Mouse (Mus musculus) neural tube, embryonic 15.5 days (tissue): Measurements from ENCODE around the gene Col18a1. TPM values are rescaled to one million over a fixed set of nuclear protein-coding genes. Genes with fewer than 3 reads are reported as not detected.

Experiments used
- ATAC-seq: fragments of 200-750 bp; cut with Nextera tagmentation; 2 replicates; pipeline ENCODE4 v1.8.0; 2017; ENCODE audit warnings: mild to moderate bottlenecking, moderate TSS enrichment, moderate library complexity; ENCODE audit not compliant: low FRiP score
- H3K27ac ChIP-seq: fragments of 300-500 bp; sonication (generic); replicated peaks from 2 replicates; pipeline ENCODE4 v1.5.1; 2015; ENCODE audit warnings: mild to moderate bottlenecking, inconsistent platforms
- H3K27me3 ChIP-seq: fragments of 300-500 bp; sonication (generic); replicated peaks from 2 replicates; pipeline ENCODE4 v1.6.1; 2015; ENCODE audit warnings: inconsistent platforms
- H3K36me3 ChIP-seq: fragments of 300-500 bp; sonication (generic); 2 replicates; pipeline ENCODE4 v1.6.1; 2015; ENCODE audit warnings: inconsistent platforms
- H3K4me1 ChIP-seq: fragments of 300-500 bp; sonication (generic); 2 replicates; pipeline ENCODE4 v1.6.1; 2015; ENCODE audit warnings: inconsistent platforms
- H3K4me2 ChIP-seq: fragments of 300-500 bp; sonication (generic); 2 replicates; pipeline ENCODE4 v1.6.1; 2015; ENCODE audit warnings: inconsistent platforms, mild to moderate bottlenecking, moderate library complexity
- H3K4me3 ChIP-seq: fragments of 300-500 bp; sonication (generic); replicated peaks from 2 replicates; pipeline ENCODE4 v1.5.1; 2015; ENCODE audit warnings: mild to moderate bottlenecking, inconsistent platforms
- H3K9ac ChIP-seq: fragments of 300-500 bp; sonication (generic); replicated peaks from 2 replicates; pipeline ENCODE4 v1.6.1; 2015; ENCODE audit warnings: mild to moderate bottlenecking, inconsistent platforms
- H3K9me3 ChIP-seq: fragments of 300-500 bp; sonication (generic); replicated peaks from 2 replicates; pipeline ENCODE4 v1.6.1; 2016; ENCODE audit warnings: inconsistent platforms
- WGBS: fragments of 180-500 bp; shearing (Covaris S2); methylation state at CpG from one replicate; pipeline ENCODE4 v1.1.7; 2015; ENCODE audit warnings: mixed read lengths; 5-methylcytosine and 5-hydroxymethylcytosine counted together
- polyA plus RNA-seq: library from polyadenylated mRNA; unstranded; fragments of >200 nt; fragmentation: Nextera tagmentation; extraction: Ambion mirVana; gene quantifications from 2 replicates; pipeline ENCODE4 v1.2.1, GENCODE M21; 2015

Gene Col18a1
- polyA plus RNA-seq, 1 experiment from 2014 or later = 37.5 TPM

DNA sequence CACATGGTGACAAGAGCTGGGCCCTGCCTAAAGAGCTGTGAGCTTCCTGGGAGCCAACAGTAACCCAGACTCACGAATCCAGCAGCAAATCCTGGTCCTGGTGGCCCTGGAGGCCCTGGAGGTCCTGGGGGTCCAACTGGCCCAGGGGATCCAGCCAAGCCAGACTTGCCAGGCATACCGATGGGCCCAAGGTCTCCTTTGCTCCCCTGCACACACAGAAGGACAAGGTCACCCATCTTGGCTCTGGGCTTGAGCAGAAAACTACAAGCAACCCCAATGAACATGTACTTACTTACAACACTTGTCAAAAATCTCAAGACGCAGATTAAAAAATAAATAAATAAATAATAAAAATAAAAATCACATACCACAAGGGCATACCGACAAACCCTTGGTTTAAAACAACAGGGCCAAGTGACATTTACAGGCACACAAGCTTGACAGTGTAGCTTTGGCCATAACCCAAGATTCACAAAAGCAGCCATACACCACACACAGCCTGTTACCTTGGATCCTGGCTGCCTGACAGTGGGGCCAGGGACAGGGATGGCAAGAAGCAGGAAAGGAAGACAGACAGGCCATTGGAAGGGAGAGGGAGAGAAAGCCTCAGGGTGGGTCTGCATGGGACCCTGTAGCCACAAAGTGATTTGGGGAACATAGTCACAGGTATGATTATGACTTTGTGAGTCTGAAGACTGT lies 91.9 kb downstream of the Col18a1 start:
- no peaks in the 10 kb centered on the region for H3K4me1 ChIP-seq
- H3K9me3 ChIP-seq = no peaks in the 10 kb centered on the region
- H3K9ac ChIP-seq = no peak overlapping the region
- no peaks in the 10 kb centered on the region for H3K36me3 ChIP-seq
- H3K4me3 ChIP-seq = no peak overlapping the region
- H3K4me2 ChIP-seq = no peak overlapping the region
- H3K27me3 ChIP-seq = no peaks in the 10 kb centered on the region
- 90% methylated on average over 4 of the region's 4 CpGs for WGBS
- ATAC-seq = no peak
- H3K27ac ChIP-seq = no peak overlapping the region; the same call in 1 of the 2 replicates

- H3K36me3 ChIP-seq = no peaks in the 10 kb centered on the region
- H3K27ac ChIP-seq = no peak overlapping the region
- H3K4me2 ChIP-seq = no peak overlapping the region
- no peak overlapping the region for H3K4me3 ChIP-seq
- H3K9ac ChIP-seq = no peak overlapping the region
- no peaks in the 10 kb centered on the region for H3K4me1 ChIP-seq
- ATAC-seq = no peak
- WGBS = 64% methylated on average over 4 of the region's 4 CpGs
- no peaks in the 10 kb centered on the region for H3K27me3 ChIP-seq
- no peaks in the 10 kb centered on the region for H3K9me3 ChIP-seq
Observed at GRCm38 (mm10) chr10:77070072-77070471, 96.3 kb downstream of the Col18a1 start.

DNA sequence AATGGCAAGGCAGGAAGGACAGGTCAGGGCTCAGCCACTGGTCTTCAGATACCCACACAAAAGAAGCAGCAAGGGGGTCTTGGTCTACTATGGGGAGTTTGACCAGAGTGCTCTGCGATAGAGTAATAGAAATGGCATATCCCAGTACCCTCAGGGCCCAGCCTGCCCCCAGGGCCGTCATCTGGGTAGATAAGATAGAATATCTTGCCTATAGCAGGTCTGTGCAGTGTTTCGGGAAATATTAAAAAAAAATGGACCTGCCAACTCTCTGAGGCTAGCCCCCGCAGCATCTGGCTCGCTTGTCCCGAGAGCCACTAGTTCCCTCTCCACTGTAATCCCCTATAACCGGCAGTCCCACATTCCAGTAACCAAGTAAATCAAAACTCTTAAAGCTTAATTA lies 97.9 kb downstream of the Col18a1 start:
- Histone ChIP-seq H3K27me3 (no peaks in the 10 kb centered on the region), H3K4me1 (no peaks in the 10 kb centered on the region), H3K4me3 (no peak overlapping the region), H3K27ac (no peak overlapping the region), H3K36me3 (no peaks in the 10 kb centered on the region), H3K4me2 (no peak overlapping the region), H3K9me3 (no peaks in the 10 kb centered on the region), H3K9ac (no peak overlapping the region)
- 96% methylated on average over 7 of the region's 7 CpGs for WGBS
- no peak for ATAC-seq

GRCm38 (mm10) chr10:77064659-77065058 lies 101.7 kb downstream of the Col18a1 start:
- no peaks in the 10 kb centered on the region for H3K4me1 ChIP-seq
- no peaks in the 10 kb centered on the region for H3K9me3 ChIP-seq
- H3K27ac ChIP-seq = no peak overlapping the region
- no peaks in the 10 kb centered on the region for H3K27me3 ChIP-seq
- ATAC-seq = no peak
- no peak overlapping the region for H3K4me2 ChIP-seq
- H3K4me3 ChIP-seq = no peak overlapping the region
- H3K9ac ChIP-seq = no peak overlapping the region
- H3K36me3 ChIP-seq = no peaks in the 10 kb centered on the region

GRCm38 (mm10) chr10:77064239-77064638 lies 102.1 kb downstream of the Col18a1 start:
- H3K4me2 ChIP-seq = no peak overlapping the region
- no peak overlapping the region for H3K9ac ChIP-seq
- no peaks in the 10 kb centered on the region for H3K36me3 ChIP-seq
- H3K4me3 ChIP-seq = no peak overlapping the region
- H3K27ac ChIP-seq = no peak overlapping the region
- WGBS = 92% methylated on average over 3 of the region's 3 CpGs
- H3K4me1 ChIP-seq = no peaks in the 10 kb centered on the region
- ATAC-seq = no peak
- H3K9me3 ChIP-seq = no peaks in the 10 kb centered on the region
- H3K27me3 ChIP-seq = no peaks in the 10 kb centered on the region

- 90% methylated on average over 11 of the region's 11 CpGs for WGBS
- H3K27ac ChIP-seq = peak overlapping the region; percentile 13; the same call in 1 of the 2 replicates
- ATAC-seq = no peak
Observed at GRCm38 (mm10) chr10:77062393-77063010, 103.8 kb downstream of the Col18a1 start.

DNA sequence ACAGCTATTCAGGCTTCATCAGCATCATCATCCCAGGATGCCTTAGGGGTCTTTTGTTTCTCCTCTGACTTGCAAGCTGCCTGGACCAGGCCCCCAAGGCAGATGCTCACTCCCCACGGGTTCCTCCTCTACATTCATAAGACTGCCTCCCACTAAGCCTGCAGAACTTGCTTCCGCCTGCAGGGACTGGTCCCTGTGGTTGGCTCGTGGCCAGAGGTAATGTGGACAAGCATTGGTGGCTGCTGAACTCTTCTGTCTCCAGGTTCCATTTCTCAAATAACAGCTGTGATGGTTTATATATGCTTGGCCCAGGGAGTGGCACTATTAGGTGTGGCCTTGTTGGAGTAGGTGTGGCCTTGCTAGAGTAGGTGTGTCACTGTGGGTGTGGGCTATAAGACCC lies 104.9 kb downstream of the Col18a1 start:
- Histone ChIP-seq H3K9ac (no peak overlapping the region), H3K27me3 (no peaks in the 10 kb centered on the region), H3K4me1 (0 out of 2 replicates have a peak, but pooled peaks cover 8% of the 10 kb centered on the region), H3K9me3 (no peaks in the 10 kb centered on the region), H3K4me2 (no peak overlapping the region), H3K4me3 (no peak overlapping the region), H3K27ac (no peak overlapping the region), H3K36me3 (no peaks in the 10 kb centered on the region)
- ATAC-seq = no peak
- 81% methylated on average over 3 of the region's 3 CpGs for WGBS

More at GRCm38 (mm10) chr10:77062393-77063010, 103.8 kb downstream of the Col18a1 start:
- no peaks in the 10 kb centered on the region for H3K27me3 ChIP-seq
- no peak overlapping the region for H3K4me3 ChIP-seq
- no peaks in the 10 kb centered on the region for H3K9me3 ChIP-seq
- H3K4me1 ChIP-seq = no peaks in the 10 kb centered on the region
- no peak overlapping the region for H3K9ac ChIP-seq
- H3K4me2 ChIP-seq = no peak overlapping the region
- no peaks in the 10 kb centered on the region for H3K36me3 ChIP-seq

- no peak overlapping the region for H3K4me3 ChIP-seq
- no peaks in the 10 kb centered on the region; the same call in 1 of the 2 replicates for H3K36me3 ChIP-seq
- H3K27ac ChIP-seq = no peak overlapping the region
- no peak for ATAC-seq
- no peaks in the 10 kb centered on the region for H3K9me3 ChIP-seq
- no peak overlapping the region for H3K9ac ChIP-seq
- 0 out of 2 replicates have a peak, but pooled peaks cover 8% of the 10 kb centered on the region for H3K4me1 ChIP-seq
- 82% methylated on average over 10 of the region's 10 CpGs for WGBS
- no peak overlapping the region for H3K4me2 ChIP-seq
- no peaks in the 10 kb centered on the region for H3K27me3 ChIP-seq
Observed at GRCm38 (mm10) chr10:77056768-77057167, 109.6 kb downstream of the Col18a1 start.

DNA sequence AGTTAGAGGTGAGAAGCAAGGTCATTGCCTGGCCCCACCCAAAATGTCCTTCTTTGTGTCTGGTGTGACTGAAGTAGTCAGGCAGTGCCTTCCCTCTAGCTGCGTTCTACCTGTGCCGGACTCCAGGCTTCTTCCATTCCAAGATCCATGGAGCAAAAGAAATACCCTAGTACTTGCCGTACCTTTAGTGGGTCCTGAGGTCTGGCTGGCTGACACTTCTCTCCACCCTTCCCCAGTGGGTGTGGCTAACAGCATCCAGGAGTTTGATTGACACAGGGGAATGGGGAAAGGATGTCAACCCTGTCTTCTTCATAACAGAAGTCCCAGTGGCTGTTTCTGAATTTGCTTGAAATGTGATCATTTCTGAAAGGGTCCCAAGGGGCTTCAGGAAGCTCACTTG lies 117.7 kb downstream of the Col18a1 start:
- ATAC-seq = no peak
- no peaks in the 10 kb centered on the region for H3K9me3 ChIP-seq
- no peak overlapping the region for H3K4me2 ChIP-seq
- no peak overlapping the region for H3K4me3 ChIP-seq
- H3K9ac ChIP-seq = no peak overlapping the region
- H3K27me3 ChIP-seq = no peaks in the 10 kb centered on the region
- no peak overlapping the region for H3K27ac ChIP-seq
- no peaks in the 10 kb centered on the region for H3K4me1 ChIP-seq
- 97% methylated on average over 3 of the region's 3 CpGs for WGBS
- peaks cover 53% of the 10 kb centered on the region for H3K36me3 ChIP-seq

DNA sequence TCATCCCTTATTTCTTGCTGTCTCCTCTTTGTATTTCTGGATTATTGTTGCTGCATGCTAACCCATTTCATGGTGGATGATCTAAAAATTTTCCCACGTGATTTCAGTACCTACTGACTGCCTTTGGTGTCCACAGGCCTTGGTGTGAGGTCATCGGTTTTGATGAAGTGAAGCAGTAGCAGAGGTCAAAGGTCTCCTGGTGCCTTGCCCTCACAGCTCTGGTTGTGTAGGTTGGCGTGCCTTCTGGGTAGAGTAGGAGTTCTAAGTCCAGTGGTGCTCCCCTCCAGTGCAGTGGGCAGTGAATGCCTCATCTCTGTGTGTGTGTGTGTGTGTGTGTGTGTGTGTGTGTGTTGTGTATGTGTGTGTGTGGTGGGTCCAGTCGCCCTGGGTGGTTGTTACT lies 118.2 kb downstream of the Col18a1 start:
- H3K27me3 ChIP-seq = no peaks in the 10 kb centered on the region
- ATAC-seq = no peak
- H3K9ac ChIP-seq = no peak overlapping the region
- no peak overlapping the region for H3K4me2 ChIP-seq
- no peaks in the 10 kb centered on the region for H3K4me1 ChIP-seq
- no peak overlapping the region for H3K27ac ChIP-seq
- H3K9me3 ChIP-seq = no peaks in the 10 kb centered on the region
- WGBS = 86% methylated on average over 4 of the region's 4 CpGs
- H3K4me3 ChIP-seq = no peak overlapping the region
- peaks cover 57% of the 10 kb centered on the region for H3K36me3 ChIP-seq

DNA sequence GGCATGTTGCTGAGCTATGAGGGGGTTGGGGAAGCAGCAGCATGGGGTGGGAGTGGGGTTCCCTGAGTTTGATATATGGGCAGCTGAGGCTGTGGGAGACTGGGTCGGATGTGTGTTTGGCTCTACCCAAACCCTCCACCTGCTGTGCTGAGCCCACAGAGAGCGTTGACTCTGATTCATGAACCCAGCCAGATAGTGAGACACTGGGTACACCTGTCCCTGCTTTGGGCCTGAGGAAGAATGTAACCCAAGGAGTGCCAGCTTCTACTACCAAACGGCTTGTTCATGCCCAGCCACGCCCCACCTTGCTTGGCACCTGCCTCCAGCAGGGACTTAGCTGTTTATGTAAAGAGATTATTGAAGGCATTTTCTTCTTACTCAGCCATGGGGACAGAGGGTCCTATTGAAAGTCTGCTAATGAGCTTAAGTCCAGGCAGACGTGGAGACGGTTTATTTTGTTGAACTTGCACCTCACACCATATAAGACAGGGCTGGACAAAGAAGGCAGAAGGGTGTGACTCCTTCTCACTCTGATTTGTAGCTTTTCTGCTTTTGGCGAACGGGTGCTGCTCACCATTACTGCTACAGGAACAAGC lies 127.7 kb downstream of the Col18a1 start:
- Histone ChIP-seq H3K9ac (no peak overlapping the region), H3K27ac (no peak overlapping the region), H3K4me3 (no peak overlapping the region), H3K4me1 (peaks cover 25% of the 10 kb centered on the region), H3K9me3 (no peaks in the 10 kb centered on the region), H3K36me3 (peaks cover 43% of the 10 kb centered on the region), H3K27me3 (no peaks in the 10 kb centered on the region), H3K4me2 (no peak overlapping the region)
- no peak for ATAC-seq
- WGBS = 87% methylated on average over 8 of the region's 8 CpGs

GRCm38 (mm10) chr10:77035487-77035886 lies 130.9 kb downstream of the Col18a1 start:
- H3K9ac ChIP-seq = no peak overlapping the region
- H3K27ac ChIP-seq = no peak overlapping the region
- H3K4me1 ChIP-seq = peaks cover 34% of the 10 kb centered on the region
- peak overlapping the region; percentile 89; the same call in 1 of the 2 replicates for H3K4me2 ChIP-seq
- WGBS = 85% methylated on average over 6 of the region's 6 CpGs
- no peak overlapping the region for H3K4me3 ChIP-seq
- H3K36me3 ChIP-seq = peaks cover 16% of the 10 kb centered on the region
- no peak for ATAC-seq
- no peaks in the 10 kb centered on the region for H3K27me3 ChIP-seq
- no peaks in the 10 kb centered on the region for H3K9me3 ChIP-seq
